Mouse (Mus musculus): Measurements from ENCODE around the gene Fryl.

DNA sequence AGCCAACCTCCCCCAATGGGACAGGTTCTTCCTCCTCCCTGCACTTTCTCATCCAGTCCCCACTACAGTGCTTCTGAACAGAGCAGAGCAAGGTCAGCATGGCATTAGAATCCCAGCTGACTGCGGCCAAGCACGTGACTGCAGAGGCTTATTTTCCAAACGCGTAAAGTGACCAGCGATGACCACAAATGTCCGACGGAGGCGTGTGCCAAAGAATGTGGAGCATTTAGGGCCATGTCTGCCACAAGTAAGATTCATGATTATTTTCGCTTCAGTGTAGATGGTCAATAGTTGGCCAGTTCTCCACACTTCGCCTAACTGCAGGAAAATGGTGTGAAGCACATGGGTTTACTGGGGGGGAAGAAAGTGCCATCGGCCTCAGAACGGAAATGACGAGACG is 137.6 kb downstream of the Fryl start:
- TF ChIP-seq CTCF (IDR thresholded peaks at IDR 0.05; ENCODE audit: low read depth, low read length) (no peak), GATA1 (IDR thresholded peaks at IDR 0.05; ENCODE audit: borderline replicate concordance, low read length) (no peak)

All from G1E (cell line).